Mouse (Mus musculus): ENCODE data around the gene Ppp1r14c. TPM values are rescaled to one million over a fixed set of nuclear protein-coding genes. Genes with fewer than 3 reads are reported as not detected.
"Not testable (repeated sequence)": the region's sequence is repeated elsewhere in the genome, so short reads cannot be mapped to it uniquely, and the experiment has no call there.

The Ppp1r14c gene
- polyA plus RNA-seq, 1 experiment from 2014 or later = 189 TPM

DNA sequence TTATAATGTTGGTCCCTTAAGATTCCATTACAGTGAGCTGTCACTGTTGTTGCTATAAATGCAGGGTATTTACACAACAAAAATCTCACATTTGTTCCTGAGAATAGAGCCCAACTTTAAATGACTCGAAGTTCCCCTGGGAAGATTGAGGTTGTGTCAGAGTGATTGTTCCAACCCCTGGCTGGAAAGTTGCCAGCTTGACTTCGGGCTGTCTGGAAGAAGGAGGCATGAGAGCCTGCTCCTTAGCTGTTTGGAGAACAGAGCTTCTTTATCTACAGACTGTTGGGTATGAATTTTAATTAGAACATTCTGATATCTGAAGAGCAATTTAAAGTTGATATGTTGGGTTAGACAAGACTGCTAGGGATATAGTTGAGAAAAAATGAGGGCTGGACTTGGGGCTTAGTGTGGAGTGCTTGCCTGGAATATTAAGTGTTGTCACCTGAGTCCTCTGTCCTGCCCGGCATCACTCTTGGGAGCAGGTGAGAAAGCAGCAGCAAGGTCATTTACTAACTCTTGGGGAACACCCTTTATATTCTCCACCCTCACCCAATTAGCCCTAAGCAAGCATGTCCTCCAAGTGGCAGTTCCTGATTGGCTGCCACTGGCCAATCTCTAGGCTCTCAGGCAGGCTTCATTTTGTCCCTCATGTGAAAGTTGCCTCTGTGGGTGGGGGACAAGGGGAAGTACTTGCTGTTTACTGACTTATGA, 62.0 kb downstream of the Ppp1r14c start:
- H3K27me3 ChIP-seq (replicated peaks) = no peaks in the 10 kb centered on the region
- no peaks in the 10 kb centered on the region for H3K9me3 ChIP-seq
- peak overlapping the region; percentile 82 for H3K27ac ChIP-seq (replicated peaks)
- H3K36me3 ChIP-seq = peaks cover 25% of the 10 kb centered on the region
- H3K9ac ChIP-seq = no peak overlapping the region; the same call in 1 of the 2 replicates
- no peak overlapping the region for H3K4me3 ChIP-seq
- ATAC-seq (ENCODE audit: extremely low read depth, insufficient number of reproducible peaks, low FRiP score, low TSS enrichment) = no peak
- WGBS = 14% methylated on average over 3 of the region's 3 CpGs
- H3K4me2 ChIP-seq = no peak overlapping the region
- H3K4me1 ChIP-seq = peaks cover 58% of the 10 kb centered on the region

DNA sequence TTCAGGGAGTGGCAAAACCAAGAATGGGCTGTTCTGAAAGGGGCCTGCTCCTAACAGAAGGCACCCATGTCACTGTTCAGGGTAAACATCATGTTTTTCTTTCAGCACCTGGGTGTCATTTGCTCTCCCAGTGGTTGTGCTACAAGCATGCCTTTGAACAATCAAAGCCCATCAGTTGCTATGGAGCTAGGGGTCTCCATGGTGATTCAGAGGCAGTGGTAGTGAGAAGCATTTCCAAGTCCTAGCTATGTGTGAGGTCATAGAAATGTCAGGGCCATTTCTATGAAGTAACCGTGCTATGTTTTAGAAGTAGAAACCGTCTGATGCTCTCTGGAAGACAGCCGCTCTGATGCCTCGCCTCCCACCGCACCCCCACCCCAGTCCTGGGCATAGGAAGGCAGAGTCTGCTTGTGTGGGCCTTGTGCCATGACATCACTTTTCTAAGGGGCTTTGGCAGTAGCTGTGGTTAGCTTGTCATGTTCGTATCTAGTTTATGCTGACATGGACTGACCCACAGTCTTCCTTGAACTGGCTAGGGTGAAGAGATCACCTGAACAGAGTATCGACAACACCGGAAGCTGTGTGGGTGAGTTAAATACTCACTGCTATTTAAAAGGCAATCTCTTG, 69.1 kb downstream of the Ppp1r14c start:
- H3K4me2 ChIP-seq = no peak overlapping the region
- H3K9me3 ChIP-seq = peaks cover 10% of the 10 kb centered on the region
- peaks cover 42% of the 10 kb centered on the region for H3K4me1 ChIP-seq
- H3K27ac ChIP-seq (replicated peaks) = no peak overlapping the region
- no peak overlapping the region for H3K9ac ChIP-seq
- 87% methylated on average over 8 of the region's 8 CpGs for WGBS
- H3K4me3 ChIP-seq = no peak overlapping the region
- peaks cover 42% of the 10 kb centered on the region for H3K36me3 ChIP-seq
- no peaks in the 10 kb centered on the region for H3K27me3 ChIP-seq (replicated peaks)
- ATAC-seq (ENCODE audit: extremely low read depth, insufficient number of reproducible peaks, low FRiP score, low TSS enrichment) = no peak

DNA sequence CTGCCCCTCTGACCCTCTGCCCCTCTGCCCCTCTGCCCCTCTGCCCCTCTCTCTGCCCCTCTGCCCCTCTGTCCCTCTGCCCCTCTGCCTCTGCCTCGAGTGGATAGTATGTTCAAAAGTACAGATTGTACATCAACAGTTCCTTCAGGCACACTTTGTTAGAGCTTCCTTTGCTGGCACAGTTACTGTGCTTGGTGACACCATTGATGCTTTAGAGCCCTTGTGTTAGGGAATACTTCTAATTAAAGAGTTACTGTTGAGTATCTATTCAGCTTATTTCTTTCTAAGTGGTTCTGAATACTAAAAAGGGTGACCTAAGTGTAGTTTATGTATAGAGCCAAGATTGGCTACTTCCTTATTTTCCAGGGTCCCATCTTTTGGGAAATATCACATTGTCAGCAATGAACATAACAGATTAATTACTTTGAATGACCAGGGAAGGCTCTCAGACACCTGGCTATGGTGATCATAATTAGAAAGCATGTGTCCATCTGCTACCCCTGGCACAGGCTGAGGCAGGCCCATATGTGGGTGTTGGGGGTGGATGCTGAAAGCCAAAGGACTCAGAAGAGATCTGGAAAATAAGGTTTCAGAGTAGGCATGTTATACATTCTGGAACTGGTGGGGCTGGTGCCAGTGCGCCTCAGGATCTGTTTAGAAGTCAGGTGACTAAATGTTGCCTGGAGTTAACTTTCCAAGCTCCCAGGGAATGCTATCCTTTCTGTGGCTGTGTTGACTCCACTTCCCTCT, 75.0 kb downstream of the Ppp1r14c start:
- no peak overlapping the region for H3K4me3 ChIP-seq
- ATAC-seq (ENCODE audit: extremely low read depth, insufficient number of reproducible peaks, low FRiP score, low TSS enrichment) = no peak
- H3K4me1 ChIP-seq = no peaks in the 10 kb centered on the region
- H3K27me3 ChIP-seq (replicated peaks) = no peaks in the 10 kb centered on the region
- H3K27ac ChIP-seq (replicated peaks) = no peak overlapping the region
- no peaks in the 10 kb centered on the region for H3K9me3 ChIP-seq
- no peak overlapping the region for H3K9ac ChIP-seq
- 52% methylated on average over 2 of the region's 2 CpGs for WGBS
- no peak overlapping the region for H3K4me2 ChIP-seq
- peaks cover 52% of the 10 kb centered on the region for H3K36me3 ChIP-seq

DNA sequence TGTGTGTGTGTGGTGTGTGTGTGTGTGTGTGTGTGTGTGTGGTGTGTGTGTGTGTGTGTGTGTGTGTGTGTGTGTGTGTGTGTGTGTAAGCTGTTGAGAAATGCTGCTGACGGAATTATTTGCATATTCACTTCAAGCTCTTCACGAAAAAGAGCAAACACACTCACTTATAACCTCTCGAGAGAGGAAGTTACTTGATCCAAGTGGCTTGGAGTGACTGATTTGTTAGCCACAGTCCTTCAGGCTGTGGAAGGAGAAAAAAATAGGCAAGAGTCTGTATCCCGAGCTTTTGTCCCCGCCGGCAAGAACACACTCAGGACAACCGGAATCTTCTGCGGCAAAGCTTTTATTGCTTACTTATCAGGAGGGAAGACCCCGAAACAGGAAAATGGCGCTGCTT, 80.9 kb downstream of the Ppp1r14c start:
- WGBS = 82% methylated on average over 10 of the region's 10 CpGs

DNA sequence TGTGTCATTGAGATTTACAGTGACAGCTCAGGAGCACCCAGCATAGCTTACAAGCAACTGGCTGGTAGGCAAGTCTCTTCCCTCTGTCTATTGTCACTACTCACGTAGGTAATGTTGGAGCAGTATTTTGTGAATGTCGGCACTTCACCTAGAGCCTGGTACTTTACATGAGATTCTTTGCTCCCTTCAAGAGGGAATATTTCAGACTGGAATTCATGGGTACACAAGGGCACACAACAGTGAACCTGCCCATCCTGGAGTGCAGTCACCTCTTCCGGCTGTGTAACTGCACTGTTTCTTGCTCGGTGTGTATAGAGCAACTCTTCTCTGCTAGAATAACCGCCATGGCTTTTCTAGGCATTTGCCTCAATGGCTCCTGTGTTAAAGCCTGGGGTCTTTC, 82.8 kb downstream of the Ppp1r14c start:
- Histone ChIP-seq H3K9me3 (no peaks in the 10 kb centered on the region), H3K36me3 (peaks cover 27% of the 10 kb centered on the region), H3K27ac (replicated peaks) (no peak overlapping the region), H3K4me2 (no peak overlapping the region), H3K9ac (0 out of 2 replicates have a peak overlapping the region, but pooled peaks have one; percentile 5), H3K4me1 (peaks cover 31% of the 10 kb centered on the region), H3K4me3 (no peak overlapping the region), H3K27me3 (replicated peaks) (no peaks in the 10 kb centered on the region)
- WGBS = 72% methylated on average over 5 of the region's 5 CpGs
- ATAC-seq (ENCODE audit: extremely low read depth, insufficient number of reproducible peaks, low FRiP score, low TSS enrichment) = no peak

More for the DNA sequence above, 80.9 kb downstream of the Ppp1r14c start:
- not testable (repeated sequence) for H3K9ac ChIP-seq; H3K4me3 ChIP-seq; H3K4me2 ChIP-seq; H3K9me3 ChIP-seq; ATAC-seq (ENCODE audit: extremely low read depth, insufficient number of reproducible peaks, low FRiP score, low TSS enrichment); H3K27ac ChIP-seq (replicated peaks); H3K27me3 ChIP-seq (replicated peaks)
- H3K36me3 ChIP-seq = peaks cover 45% of the 10 kb centered on the region
- peaks cover 27% of the 10 kb centered on the region for H3K4me1 ChIP-seq

DNA sequence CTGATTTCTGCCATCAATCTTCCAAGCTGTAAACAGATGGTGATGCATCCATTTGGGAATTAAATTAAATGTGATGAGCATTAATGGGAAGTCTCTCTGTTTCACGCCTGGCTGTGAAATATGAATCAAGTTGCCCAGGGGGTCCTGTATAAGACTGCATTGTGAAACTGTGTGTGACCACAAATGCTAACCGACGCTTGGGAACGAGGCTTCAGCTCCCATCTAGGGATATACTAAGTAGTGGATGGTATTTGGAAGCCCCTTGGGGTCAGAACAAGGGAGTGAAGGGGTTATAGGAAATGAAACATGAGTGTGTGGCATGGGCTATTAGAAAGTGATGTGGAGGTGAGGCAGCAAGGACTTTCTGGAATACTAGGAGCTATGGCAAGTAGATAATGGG, 86.1 kb downstream of the Ppp1r14c start:
- Histone ChIP-seq H3K27ac (replicated peaks) (no peak overlapping the region), H3K9ac (no peak overlapping the region), H3K27me3 (replicated peaks) (no peaks in the 10 kb centered on the region), H3K36me3 (peaks cover 16% of the 10 kb centered on the region; the same call in 1 of the 2 replicates), H3K9me3 (no peaks in the 10 kb centered on the region; the same call in 1 of the 2 replicates), H3K4me3 (no peak overlapping the region), H3K4me2 (no peak overlapping the region), H3K4me1 (peaks cover 31% of the 10 kb centered on the region)
- ATAC-seq (ENCODE audit: extremely low read depth, insufficient number of reproducible peaks, low FRiP score, low TSS enrichment) = no peak
- 81% methylated on average over 4 of the region's 4 CpGs for WGBS

DNA sequence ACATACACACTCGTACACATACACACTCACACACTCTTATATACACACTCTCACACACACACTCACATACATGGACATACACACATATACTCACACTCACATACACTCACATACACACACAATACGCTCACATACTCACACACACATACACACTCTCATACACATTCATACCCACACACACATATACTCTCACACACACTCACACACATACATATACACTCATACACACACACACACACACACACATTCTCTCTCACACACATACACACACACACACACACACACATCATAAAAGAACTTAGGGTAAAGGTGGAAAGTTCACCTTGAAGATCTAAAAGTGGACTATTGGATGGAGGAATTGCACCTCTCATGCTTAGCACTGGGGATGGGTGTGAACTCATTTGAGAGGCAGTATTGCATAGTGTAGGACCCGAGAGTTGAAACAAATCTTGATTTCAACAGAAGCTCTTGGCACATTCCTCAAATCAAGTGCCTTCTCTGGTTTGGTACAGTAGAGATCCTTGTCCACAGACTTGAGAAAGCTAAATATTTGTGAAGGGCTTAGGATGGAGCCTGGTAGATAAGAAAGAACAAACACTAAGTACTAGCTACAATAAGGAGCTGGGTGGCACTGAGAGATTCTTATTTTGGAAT, 87.1 kb downstream of the Ppp1r14c start:
- H3K27me3 ChIP-seq (replicated peaks) = no peaks in the 10 kb centered on the region
- no peaks in the 10 kb centered on the region; the same call in 1 of the 2 replicates for H3K9me3 ChIP-seq
- no peak overlapping the region for H3K27ac ChIP-seq (replicated peaks)
- H3K9ac ChIP-seq = no peak overlapping the region
- WGBS = 66% methylated on average over 3 of the region's 3 CpGs
- H3K4me2 ChIP-seq = no peak overlapping the region
- no peak for ATAC-seq (ENCODE audit: extremely low read depth, insufficient number of reproducible peaks, low FRiP score, low TSS enrichment)
- no peak overlapping the region for H3K4me3 ChIP-seq
- peaks cover 8% of the 10 kb centered on the region; the same call in 1 of the 2 replicates for H3K36me3 ChIP-seq
- peaks cover 28% of the 10 kb centered on the region for H3K4me1 ChIP-seq

DNA sequence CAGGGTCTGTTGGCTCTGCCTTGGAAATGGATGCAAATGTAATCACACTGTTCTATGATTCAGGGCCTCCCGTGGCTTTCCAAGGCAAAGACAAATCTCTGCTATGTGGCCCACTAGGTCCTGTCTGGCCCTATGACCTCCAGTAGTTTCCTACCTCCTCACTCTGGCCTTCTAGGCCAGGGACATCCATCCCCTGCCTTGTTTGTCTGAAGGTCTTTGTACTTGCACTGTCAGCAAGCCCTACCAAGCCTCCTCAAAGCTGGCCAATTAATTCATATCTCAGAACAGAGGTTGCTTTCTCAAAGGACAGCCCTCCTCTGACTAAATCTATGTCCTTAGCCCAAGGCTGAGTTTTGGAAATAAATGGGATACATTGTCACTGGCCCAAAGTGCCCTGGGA, 92.8 kb downstream of the Ppp1r14c start:
- Histone ChIP-seq H3K36me3 (peaks cover 16% of the 10 kb centered on the region; the same call in 1 of the 2 replicates), H3K27me3 (replicated peaks) (no peaks in the 10 kb centered on the region), H3K4me2 (no peak overlapping the region), H3K4me1 (no peaks in the 10 kb centered on the region), H3K9me3 (no peaks in the 10 kb centered on the region; the same call in 1 of the 2 replicates), H3K27ac (replicated peaks) (no peak overlapping the region), H3K4me3 (no peak overlapping the region), H3K9ac (no peak overlapping the region)
- WGBS = 84% methylated on average over 1 of the region's 1 CpGs
- ATAC-seq (ENCODE audit: extremely low read depth, insufficient number of reproducible peaks, low FRiP score, low TSS enrichment) = no peak

DNA sequence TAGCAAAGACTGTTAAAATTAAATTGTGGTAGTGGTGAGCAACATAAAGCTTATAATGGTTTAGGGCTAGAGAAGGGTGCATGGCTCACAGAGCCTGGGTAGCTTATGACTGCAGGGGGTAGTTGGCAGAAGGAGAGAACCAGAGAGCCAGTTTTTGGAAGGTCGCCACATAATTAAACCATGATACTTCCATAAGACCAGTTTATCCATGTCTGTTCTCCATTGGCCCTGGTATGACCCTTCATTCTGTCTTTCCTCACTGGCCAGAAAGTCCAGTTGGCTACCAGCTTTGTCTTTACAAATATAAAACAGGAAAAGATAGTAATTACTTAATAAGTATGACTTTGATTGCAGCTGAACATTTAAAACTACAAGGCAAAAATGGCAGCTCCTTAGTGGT, 95.0 kb downstream of the Ppp1r14c start:
- Histone ChIP-seq H3K4me2 (no peak overlapping the region), H3K9ac (no peak overlapping the region), H3K4me1 (no peaks in the 10 kb centered on the region), H3K27me3 (replicated peaks) (no peaks in the 10 kb centered on the region), H3K4me3 (no peak overlapping the region), H3K9me3 (no peaks in the 10 kb centered on the region), H3K27ac (replicated peaks) (no peak overlapping the region), H3K36me3 (peaks cover 21% of the 10 kb centered on the region)
- ATAC-seq (ENCODE audit: extremely low read depth, insufficient number of reproducible peaks, low FRiP score, low TSS enrichment) = no peak
- 86% methylated on average over 1 of the region's 1 CpGs for WGBS

DNA sequence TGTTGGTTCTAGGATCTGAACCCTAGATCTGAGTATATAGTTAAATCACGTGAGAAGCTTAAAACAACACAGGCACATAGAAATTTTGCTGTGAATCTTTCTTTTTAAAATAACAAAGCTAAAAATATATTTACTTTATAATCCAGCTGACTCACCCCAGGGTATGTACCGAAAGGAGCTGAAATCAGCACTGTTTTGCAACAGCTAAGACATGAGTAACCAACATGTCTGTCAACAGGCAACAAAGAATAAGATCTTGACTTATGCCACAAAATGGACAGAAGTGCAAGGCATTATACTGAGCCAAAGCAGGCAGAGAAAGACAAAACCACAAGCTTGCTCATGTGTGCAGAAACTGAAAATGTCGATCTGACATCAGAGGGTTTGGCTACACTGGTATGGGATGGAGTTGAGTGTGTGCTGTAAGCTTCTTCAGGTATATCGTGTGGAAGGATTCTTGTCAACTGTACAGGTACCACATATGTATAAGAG, 100.3 kb downstream of the Ppp1r14c start:
- Histone ChIP-seq H3K4me3 (no peak overlapping the region), H3K27me3 (replicated peaks) (no peaks in the 10 kb centered on the region), H3K36me3 (peaks cover 52% of the 10 kb centered on the region), H3K9me3 (0 out of 2 replicates have a peak, but pooled peaks cover 7% of the 10 kb centered on the region), H3K4me2 (no peak overlapping the region), H3K9ac (no peak overlapping the region), H3K27ac (replicated peaks) (no peak overlapping the region), H3K4me1 (peaks cover 3% of the 10 kb centered on the region; the same call in 1 of the 2 replicates)
- 85% methylated on average over 4 of the region's 4 CpGs for WGBS
- no peak for ATAC-seq (ENCODE audit: extremely low read depth, insufficient number of reproducible peaks, low FRiP score, low TSS enrichment)

DNA sequence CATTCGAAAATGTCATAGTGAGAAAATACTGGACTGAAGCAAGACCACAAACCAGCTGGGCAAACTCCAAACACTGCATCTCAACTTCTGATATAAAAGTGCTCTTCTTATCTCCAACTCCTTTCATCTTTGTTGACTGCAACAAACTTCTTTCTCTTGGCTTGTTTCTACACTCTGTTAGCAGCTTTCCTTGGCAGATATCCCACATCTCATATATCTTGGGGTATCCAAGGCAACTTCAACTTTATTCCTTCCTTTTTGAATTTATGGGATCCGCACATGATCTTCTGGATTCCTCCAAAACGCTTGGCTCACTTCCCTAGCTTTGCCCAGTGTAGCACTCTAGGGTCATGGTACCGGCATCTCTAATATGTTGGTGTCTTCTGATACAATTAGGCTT, 102.7 kb downstream of the Ppp1r14c start:
- Histone ChIP-seq H3K4me3 (no peak overlapping the region), H3K9me3 (0 out of 2 replicates have a peak, but pooled peaks cover 10% of the 10 kb centered on the region), H3K27ac (replicated peaks) (no peak overlapping the region), H3K36me3 (peaks cover 55% of the 10 kb centered on the region), H3K4me2 (no peak overlapping the region), H3K4me1 (peaks cover 3% of the 10 kb centered on the region; the same call in 1 of the 2 replicates), H3K9ac (no peak overlapping the region), H3K27me3 (replicated peaks) (no peaks in the 10 kb centered on the region)
- WGBS = 78% methylated on average over 4 of the region's 4 CpGs
- no peak for ATAC-seq (ENCODE audit: extremely low read depth, insufficient number of reproducible peaks, low FRiP score, low TSS enrichment)
